In genomic region chr11:80090555-80091164, GRCm38 (mm10) we compare ENCODE assay signal across 11 mouse cellular contexts. TPM values are rescaled to one million over a fixed set of nuclear protein-coding genes. Genes with fewer than 3 reads are reported as not detected.
DNase-seq lines count a peak whose midpoint lies in the region; ATAC-seq and TF ChIP-seq lines count a peak whose summit lies in the region.
"Had no signal": no experiment of that assay in that cellular context is flagged by ENCODE, and none has a peak within 500 bp of the region (broad histone marks: within the 10 kb centered on the region; RNA-seq: fewer than 3 reads in every experiment).

No protein-coding gene starts in this region.

- no peak for ATAC-seq in heart, embryonic 11.5 days (replicated peaks; ENCODE audit: insufficient number of reproducible peaks, low FRiP score, low TSS enrichment)
- no peak for ATAC-seq in hindbrain, embryonic 14.5 days (ENCODE audit: low FRiP score)
- no peak for ATAC-seq in erythroid progenitor cell, adult 5-6 weeks (replicated peaks; ENCODE audit: low FRiP score, poor library complexity, severe bottlenecking)
- ATAC-seq: inflammation-experienced regulatory T-cells, adult 6 months had no signal

- WGBS in heart, embryonic 11.5 days (ENCODE audit: insufficient replicate concordance) = 58% methylated on average over 3 of the region's 3 CpGs
- WGBS in hindbrain, embryonic 14.5 days = 60% methylated on average over 3 of the region's 3 CpGs
- WGBS in midbrain, embryonic 10.5 days = 69% methylated on average over 3 of the region's 3 CpGs

- H3K9ac ChIP-seq in heart, embryonic 11.5 days (ENCODE audit: low read depth, low read length) = no peak overlapping the region
- H3K9ac ChIP-seq in hindbrain, embryonic 14.5 days = no peak overlapping the region

- H3K4me2 ChIP-seq in heart, embryonic 11.5 days = peak overlapping the region; percentile 66
- peak overlapping the region; percentile 60 for H3K4me2 ChIP-seq in hindbrain, embryonic 14.5 days (replicated peaks)

- no peak for TF ChIP-seq CTCF in E14TG2a.4 (conservative IDR thresholded peaks at IDR 0.05; ENCODE audit: low read length)

- H3K9me3 ChIP-seq in heart, embryonic 11.5 days (replicated peaks; ENCODE audit: control insufficient read depth, low read length) = no peaks in the 10 kb centered on the region
- no peaks in the 10 kb centered on the region for H3K9me3 ChIP-seq in E14TG2a.4 (ENCODE audit: low read length)
- no peaks in the 10 kb centered on the region for H3K9me3 ChIP-seq in hindbrain, embryonic 14.5 days (ENCODE audit: control insufficient read depth, low read length)
- no peaks in the 10 kb centered on the region for H3K9me3 ChIP-seq in midbrain, embryonic 10.5 days (replicated peaks)

- H3K4me3 ChIP-seq in heart, embryonic 11.5 days (ENCODE audit: low read depth, low read length) = peak overlapping the region; percentile 100
- peak overlapping the region; percentile 98 for H3K4me3 ChIP-seq in E14TG2a.4 (replicated peaks; ENCODE audit: low read length)
- H3K4me3 ChIP-seq in hindbrain, embryonic 14.5 days (replicated peaks; ENCODE audit: low read length) = peak overlapping the region; percentile 86; the same call in 1 of the 2 replicates
- H3K4me3 ChIP-seq in midbrain, embryonic 10.5 days = peak overlapping the region; percentile 86

- no peaks in the 10 kb centered on the region for H3K27me3 ChIP-seq in heart, embryonic 11.5 days (ENCODE audit: control insufficient read depth, insufficient read depth, low read length)
- H3K27me3 ChIP-seq in E14TG2a.4 (ENCODE audit: insufficient read depth, low read length) = no peaks in the 10 kb centered on the region
- H3K27me3 ChIP-seq in hindbrain, embryonic 14.5 days (ENCODE audit: control insufficient read depth, insufficient read depth, low read length) = no peaks in the 10 kb centered on the region
- no peaks in the 10 kb centered on the region for H3K27me3 ChIP-seq in midbrain, embryonic 10.5 days (ENCODE audit: low read depth, poor library complexity, severe bottlenecking)

- intact Hi-C loops in heart, postnatal 14 days (cut with DNase I) = no loop called here
- intact Hi-C loops in left cerebral cortex, postnatal 10 days (cut with DNase I) = no loop called here

- H3K27ac ChIP-seq in heart, embryonic 11.5 days (ENCODE audit: low read depth, low read length) = no peak overlapping the region
- H3K27ac ChIP-seq in hindbrain, embryonic 14.5 days = no peak overlapping the region
- H3K27ac ChIP-seq in midbrain, embryonic 10.5 days (replicated peaks) = no peak overlapping the region

- H3K36me3 ChIP-seq in heart, embryonic 11.5 days (ENCODE audit: control insufficient read depth, insufficient read depth, low read length) = no peaks in the 10 kb centered on the region
- peaks cover 38% of the 10 kb centered on the region for H3K36me3 ChIP-seq in E14TG2a.4 (ENCODE audit: insufficient read depth, low read length)
- H3K36me3 ChIP-seq in hindbrain, embryonic 14.5 days (replicated peaks; ENCODE audit: control insufficient read depth, insufficient read depth) = peaks cover 9% of the 10 kb centered on the region; the same call in 1 of the 2 replicates
- peaks cover 32% of the 10 kb centered on the region for H3K36me3 ChIP-seq in midbrain, embryonic 10.5 days

- DNase-seq in heart, postnatal 14 days = no peak
- DNase-seq in hindbrain, embryonic 14.5 days (ENCODE audit: low spot score) = no peak
- no peak for DNase-seq in midbrain, embryonic 10.5 days (ENCODE audit: low spot score)
- DNase-seq in left cerebral cortex, postnatal 10 days (ENCODE audit: extremely low spot score in 1 of 2, low spot score in 2 of 2) = no peak
- DNase-seq in cerebellum, adult 8-10 months = no peak
- DNase-seq: B cell, adult 2 months; cerebellum, postnatal 25 days had no signal

- no peaks in the 10 kb centered on the region; the same call in 1 of the 2 replicates for H3K4me1 ChIP-seq in heart, embryonic 11.5 days (ENCODE audit: control insufficient read depth, insufficient read depth, low read length)
- peaks cover 50% of the 10 kb centered on the region for H3K4me1 ChIP-seq in E14TG2a.4 (replicated peaks; ENCODE audit: low read depth, low read length)
- peaks cover 10% of the 10 kb centered on the region; the same call in 1 of the 2 replicates for H3K4me1 ChIP-seq in hindbrain, embryonic 14.5 days (replicated peaks; ENCODE audit: control insufficient read depth, insufficient read depth, low read length)
- peaks cover 27% of the 10 kb centered on the region for H3K4me1 ChIP-seq in midbrain, embryonic 10.5 days

RNA-seq across cellular contexts. Expression of gene Atad5, which starts 1.5 kb away (rescaled TPM):
- polyA plus RNA-seq in heart, embryonic 11.5 days (2014; fragmentation: Nextera tagmentation; extraction: Ambion mirVana) = 8.1 and 8.9 TPM in 2 replicates
- total RNA-seq in heart, postnatal 14 days (2021) = 1 to 10 TPM; 1.8 to 2.0 TPM
- polyA plus RNA-seq in hindbrain, embryonic 14.5 days (2014; fragmentation: Nextera tagmentation; extraction: Ambion mirVana) = 5.0 and 5.4 TPM in 2 replicates
- polyA plus RNA-seq in midbrain, embryonic 10.5 days (2016; fragmentation: Nextera tagmentation; extraction: Ambion mirVana) = 17.4 and 17.9 TPM in 2 replicates
- total RNA-seq in erythroid progenitor cell, adult 5-6 weeks (2015; ENCODE audit: low replicate concordance) = 89.0 and 95.2 TPM in 2 replicates
- total RNA-seq in erythroid progenitor cell, adult 5-6 weeks (2017; ENCODE audit: low replicate concordance) = 80.3 and 86.0 TPM in 2 replicates
- total RNA-seq in left cerebral cortex, postnatal 10 days (2021) = 1 to 10 TPM; 4.2 to 4.6 TPM

RNA-seq across cellular contexts. Expression of gene Crlf3, which starts 9.9 kb away (rescaled TPM):
- 41.3 and 45.1 TPM in 2 replicates for polyA plus RNA-seq in heart, embryonic 11.5 days (2014; fragmentation: Nextera tagmentation; extraction: Ambion mirVana)
- 10 to 100 TPM; 16.1 to 16.9 TPM for total RNA-seq in heart, postnatal 14 days (2021)
- 10.7 and 12.3 TPM in 2 replicates for polyA plus RNA-seq in hindbrain, embryonic 14.5 days (2014; fragmentation: Nextera tagmentation; extraction: Ambion mirVana)
- 28.2 and 30.6 TPM in 2 replicates for polyA plus RNA-seq in midbrain, embryonic 10.5 days (2016; fragmentation: Nextera tagmentation; extraction: Ambion mirVana)
- 67.0 and 103 TPM in 2 replicates for total RNA-seq in erythroid progenitor cell, adult 5-6 weeks (2015; ENCODE audit: low replicate concordance)
- 92.1 and 92.8 TPM in 2 replicates for total RNA-seq in erythroid progenitor cell, adult 5-6 weeks (2017; ENCODE audit: low replicate concordance)
- total RNA-seq in left cerebral cortex, postnatal 10 days (2021) = 10 to 100 TPM; 12.2 to 13.1 TPM

RNA-seq across cellular contexts. Expression of gene Tefm, which starts 51.3 kb away (rescaled TPM):
- polyA plus RNA-seq in heart, embryonic 11.5 days (2014; fragmentation: Nextera tagmentation; extraction: Ambion mirVana) = 28.2 and 31.5 TPM in 2 replicates
- total RNA-seq in heart, postnatal 14 days (2021) = 10 to 100 TPM; 24.4 to 24.8 TPM
- polyA plus RNA-seq in hindbrain, embryonic 14.5 days (2014; fragmentation: Nextera tagmentation; extraction: Ambion mirVana) = 19.9 and 24.3 TPM in 2 replicates
- polyA plus RNA-seq in midbrain, embryonic 10.5 days (2016; fragmentation: Nextera tagmentation; extraction: Ambion mirVana) = 39.8 and 40.7 TPM in 2 replicates
- 2.9 and 3.4 TPM in 2 replicates for total RNA-seq in erythroid progenitor cell, adult 5-6 weeks (2015; ENCODE audit: low replicate concordance)
- total RNA-seq in erythroid progenitor cell, adult 5-6 weeks (2017; ENCODE audit: low replicate concordance) = 3.7 and 5.8 TPM in 2 replicates
- total RNA-seq in left cerebral cortex, postnatal 10 days (2021) = 10 to 100 TPM in 1 of 2 experiments, 1 to 10 TPM in 1; 9.6 to 11.5 TPM

Comparison
In these comparisons a context has a peak if more than half of its experiments do, and no peak if none do; other contexts are left out.
1. RNA of gene Atad5, which starts 1.5 kb away (total RNA-seq): 80.3 to 95.2 TPM in erythroid progenitor cell, adult 5-6 weeks; 4.2 to 4.6 TPM in left cerebral cortex, postnatal 10 days and 1.8 to 2.0 TPM in heart, postnatal 14 days; every median in the first group is over 10 times any median in the second.
2. Peak in every context shown above with its lines, with median percentiles within 50 percentile points of each other: H3K4me3 ChIP-seq.